Mouse (Mus musculus): Measurements from ENCODE around the gene Kcnf1. TPM values are rescaled to one million over a fixed set of nuclear protein-coding genes. Genes with fewer than 3 reads are reported as not detected.

The Kcnf1 gene
- 10 to 100 TPM; 35.5 to 42.1 TPM for total RNA-seq (2021)

DNA sequence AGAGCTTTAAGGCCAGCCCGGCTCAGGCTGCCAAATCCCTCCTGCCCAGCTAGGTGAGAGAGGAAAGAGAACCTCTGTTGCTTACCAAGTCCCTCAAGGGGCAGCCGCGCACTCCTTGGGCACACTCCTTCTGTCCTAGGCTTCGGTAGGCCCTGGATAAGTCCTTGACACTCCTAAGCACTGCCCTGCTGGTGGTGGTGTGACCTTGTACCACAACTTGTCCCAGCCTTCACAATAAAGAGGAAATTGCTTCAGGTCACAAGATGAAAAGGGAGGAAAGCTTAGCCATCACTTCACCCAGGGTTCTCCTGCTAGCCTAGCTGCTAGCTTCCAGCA is at the start of gene Kcnf1:
Gene Kcnf1, minus strand, starts transcription at position 132 of the 336 bp plus-strand sequence.
- DNase-seq (ENCODE audit: extremely low spot score in 1 of 2, low spot score in 1 of 2): no peak

DNA sequence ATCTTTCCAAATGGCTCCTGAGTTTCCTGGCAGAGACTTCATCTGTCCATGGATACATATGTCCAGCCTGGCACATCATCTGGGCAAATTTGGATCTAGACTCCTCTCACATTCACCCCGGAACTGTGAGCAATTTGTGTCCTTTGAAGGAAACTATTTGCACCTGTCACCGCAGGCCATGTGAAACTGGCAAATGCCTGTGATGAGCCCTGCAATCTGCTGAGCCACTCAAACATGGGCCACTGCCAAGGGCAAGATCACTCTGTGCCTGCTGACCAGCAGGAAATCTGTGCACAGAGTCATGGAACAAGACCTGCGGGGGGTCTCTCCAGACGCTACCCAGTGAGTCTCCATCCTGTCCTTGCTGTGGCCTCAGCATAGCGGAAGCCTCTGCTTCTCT is 48.3 kb upstream of the Kcnf1 start:
- DNase-seq (ENCODE audit: extremely low spot score in 1 of 2, low spot score in 1 of 2): no peak

DNA sequence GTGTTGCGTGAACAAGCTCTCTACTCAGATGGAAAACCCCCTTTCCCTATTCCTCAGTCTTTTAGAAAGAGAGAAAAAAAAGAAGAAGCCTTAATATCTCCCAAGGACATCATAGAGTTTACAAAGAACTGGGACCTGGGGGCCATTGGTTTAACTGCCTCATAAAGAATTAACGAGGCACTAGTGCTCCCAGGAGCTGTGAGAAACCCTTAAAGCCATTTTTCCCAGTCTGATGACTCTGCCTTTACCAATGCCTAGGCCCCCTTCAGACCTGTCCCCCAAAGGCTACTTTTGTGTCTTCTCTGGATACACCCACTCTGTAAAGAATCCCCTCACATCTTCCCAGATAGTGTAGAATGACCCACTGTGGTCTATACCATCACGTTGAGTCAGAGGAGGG is 46.4 kb upstream of the Kcnf1 start:
- DNase-seq (ENCODE audit: extremely low spot score in 1 of 2, low spot score in 1 of 2): no peak

DNA sequence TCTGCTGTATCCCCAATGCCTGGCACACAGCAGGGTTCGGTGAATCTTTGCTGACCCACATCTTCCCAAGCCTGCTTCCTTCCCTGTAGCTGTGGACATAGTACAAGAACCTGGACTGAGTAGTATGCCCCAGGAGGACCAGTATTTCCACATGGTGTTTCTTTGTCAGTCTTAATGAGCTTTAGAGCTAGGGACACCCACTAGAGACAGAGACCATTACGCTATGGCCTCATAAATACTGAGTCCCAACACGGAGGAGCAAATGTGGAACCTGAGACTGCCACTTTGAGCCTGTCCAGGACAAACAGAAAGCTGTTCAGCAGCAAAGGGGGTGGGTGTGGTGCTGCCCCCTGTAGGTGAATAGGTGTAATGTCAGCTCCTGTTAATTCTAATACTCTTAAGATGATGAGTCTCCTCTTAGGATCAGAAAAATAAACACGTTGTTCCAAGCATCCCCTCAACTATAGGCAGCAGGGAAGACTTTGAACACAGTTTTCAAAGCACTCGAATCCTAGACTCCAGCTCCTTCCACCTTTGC is 45.3 kb upstream of the Kcnf1 start:
- no peak for DNase-seq (ENCODE audit: extremely low spot score in 1 of 2, low spot score in 1 of 2)

DNA sequence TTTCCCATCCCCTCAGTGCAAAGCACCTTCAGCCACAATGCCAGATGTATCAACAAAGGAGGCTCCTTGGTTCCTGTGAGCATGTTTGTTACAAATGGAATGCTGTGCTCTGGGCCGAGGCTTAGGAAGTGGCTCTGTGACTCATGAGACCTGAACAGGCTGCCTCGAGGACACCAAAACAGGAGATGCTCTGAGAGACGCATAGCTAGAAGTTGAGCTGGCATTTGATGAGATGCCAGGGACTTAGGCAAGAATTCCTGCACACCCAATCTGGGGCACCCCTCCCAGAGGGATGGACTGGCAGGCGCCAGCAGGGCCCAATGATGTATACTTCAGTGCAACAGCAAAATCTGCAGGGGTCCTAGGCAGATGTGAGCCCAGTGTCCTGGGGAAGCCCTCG is 43.9 kb upstream of the Kcnf1 start:
- DNase-seq (ENCODE audit: extremely low spot score in 1 of 2, low spot score in 1 of 2): no peak

DNA sequence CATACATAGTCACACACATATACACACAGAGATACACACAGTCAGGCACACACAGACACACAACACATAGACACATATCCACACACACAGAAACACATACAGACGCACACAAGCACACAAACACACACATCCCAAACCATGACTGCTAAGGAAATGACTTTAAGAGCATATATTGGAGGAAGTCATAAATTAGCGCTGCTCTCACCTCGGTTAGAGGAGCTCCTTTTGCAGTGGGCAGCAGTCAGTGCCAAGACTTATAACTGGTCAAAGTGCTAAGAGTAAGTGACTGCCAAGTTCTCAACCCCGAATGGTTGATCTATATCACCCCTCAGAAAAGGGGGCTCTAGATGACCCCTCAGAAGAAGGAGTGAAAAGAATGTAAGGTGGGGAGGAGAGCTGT is 42.4 kb upstream of the Kcnf1 start:
- no peak for DNase-seq (ENCODE audit: extremely low spot score in 1 of 2, low spot score in 1 of 2)

DNA sequence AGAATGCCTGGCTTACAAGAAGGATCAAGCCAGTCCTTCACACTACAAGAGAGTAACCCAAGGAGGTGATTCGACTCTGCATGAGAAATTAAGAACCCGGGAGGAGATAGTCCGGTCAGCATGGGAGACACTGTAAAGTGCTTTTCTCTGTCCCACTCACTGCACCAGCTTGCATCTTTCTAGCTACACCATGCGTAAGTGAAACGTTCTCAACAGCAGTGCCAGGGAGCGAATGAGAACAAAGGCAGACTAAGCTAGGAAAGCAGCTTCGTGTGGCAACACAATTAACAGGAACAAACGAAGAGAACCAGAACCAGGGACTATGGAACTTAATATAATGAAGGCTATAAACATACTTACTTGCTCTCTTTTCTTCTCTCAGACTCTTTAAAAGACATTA is 41.7 kb upstream of the Kcnf1 start:
- DNase-seq (ENCODE audit: extremely low spot score in 1 of 2, low spot score in 1 of 2): no peak

DNA sequence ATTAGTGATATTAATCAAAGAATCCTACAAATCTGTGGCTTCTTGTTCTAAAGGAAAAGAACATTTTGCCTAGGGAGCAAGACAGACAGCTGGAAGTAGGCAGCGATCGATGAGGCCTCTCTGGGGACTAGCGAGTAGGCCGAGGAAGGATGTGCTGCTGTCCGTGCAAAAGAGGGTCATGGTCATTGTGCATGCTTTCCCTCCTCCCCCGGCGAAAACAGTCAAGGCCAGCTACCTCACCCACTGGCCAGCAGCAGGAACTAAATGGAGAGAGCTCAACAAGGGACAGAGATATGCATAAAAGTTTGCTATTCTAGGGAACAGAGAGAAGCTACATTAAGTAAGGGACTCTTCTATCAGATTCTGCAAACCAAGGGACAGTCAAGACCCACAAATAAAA is 39.1 kb upstream of the Kcnf1 start:
- DNase-seq (ENCODE audit: extremely low spot score in 1 of 2, low spot score in 1 of 2): no peak

DNA sequence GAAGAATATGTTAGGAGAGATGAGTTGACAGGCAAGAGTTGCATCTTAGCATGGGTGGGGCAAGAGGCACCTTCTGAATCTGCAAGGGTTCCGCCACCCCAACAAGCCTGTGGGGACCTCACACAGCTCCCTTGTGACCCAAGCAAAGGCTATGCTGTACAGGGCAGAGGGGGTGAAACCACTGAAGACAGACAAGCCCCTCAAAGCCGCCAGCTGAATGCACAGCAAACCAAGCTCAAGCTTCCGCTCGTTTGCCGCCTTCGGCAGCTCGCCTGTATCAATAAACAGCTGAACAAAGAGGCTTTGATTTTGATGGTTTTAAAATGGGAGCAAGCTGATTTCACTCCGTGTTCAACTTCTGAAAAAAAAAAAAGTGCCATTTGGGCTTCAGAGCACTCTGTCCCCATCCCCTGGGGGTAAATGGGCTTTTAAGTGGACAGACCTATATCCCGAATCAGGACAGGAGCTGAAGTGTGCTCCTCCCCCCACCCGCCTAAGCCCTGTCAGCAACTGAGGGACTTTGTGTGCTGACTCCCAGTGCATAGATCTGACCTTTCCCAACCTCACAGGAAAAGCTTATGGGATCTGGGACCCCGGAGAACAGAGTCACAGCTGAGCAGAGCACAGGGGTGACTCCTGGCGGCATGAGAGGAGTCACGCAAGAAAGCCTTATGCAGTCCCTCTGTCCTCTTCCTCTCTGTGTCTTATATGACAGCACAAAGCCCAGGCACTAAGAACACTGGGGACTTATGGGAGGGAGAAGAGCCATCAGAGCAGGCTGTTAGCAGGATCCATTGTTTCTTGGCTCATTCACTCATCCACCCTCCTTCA is 26.0 kb upstream of the Kcnf1 start:
- no peak for DNase-seq (ENCODE audit: extremely low spot score in 1 of 2, low spot score in 1 of 2)

DNA sequence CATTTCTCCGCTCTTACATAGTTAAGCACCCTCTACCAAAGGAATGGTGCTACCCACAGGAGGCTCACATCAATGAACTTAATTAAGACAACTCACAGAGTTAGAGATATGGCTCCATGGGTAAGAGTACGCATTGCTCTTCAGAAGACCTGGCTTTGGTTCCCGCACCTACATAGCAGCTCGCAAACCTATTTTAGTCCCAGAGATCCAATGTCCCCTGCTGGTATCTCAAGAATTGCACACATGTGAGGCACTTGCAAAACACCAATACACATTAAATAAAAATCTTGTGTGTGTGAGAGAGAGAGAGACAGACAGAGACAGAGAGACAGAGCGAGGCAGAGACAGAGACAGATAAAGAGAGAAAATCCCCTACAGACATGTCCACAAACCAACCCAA is 21.9 kb upstream of the Kcnf1 start:
- no peak for DNase-seq (ENCODE audit: extremely low spot score in 1 of 2, low spot score in 1 of 2)

DNA sequence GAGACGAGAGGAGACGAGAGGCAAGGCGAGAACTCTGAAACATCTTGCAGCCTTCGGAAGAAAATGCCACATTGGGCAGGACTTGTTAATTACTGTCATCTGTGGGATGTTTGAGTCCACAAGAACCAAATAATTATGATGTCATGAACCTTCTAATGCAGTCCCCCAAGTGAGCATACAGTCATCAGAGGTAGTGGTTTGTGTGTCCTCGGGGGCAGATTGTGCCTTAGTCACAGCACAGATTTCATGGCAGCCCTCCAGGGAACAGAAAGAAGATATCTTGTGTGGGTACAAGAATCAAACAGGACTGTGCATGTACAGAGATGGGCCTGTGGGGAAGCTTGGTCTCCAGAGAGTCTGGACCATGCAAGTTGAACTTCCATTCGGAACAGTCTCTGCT is 17.5 kb upstream of the Kcnf1 start:
- no peak for DNase-seq (ENCODE audit: extremely low spot score in 1 of 2, low spot score in 1 of 2)

DNA sequence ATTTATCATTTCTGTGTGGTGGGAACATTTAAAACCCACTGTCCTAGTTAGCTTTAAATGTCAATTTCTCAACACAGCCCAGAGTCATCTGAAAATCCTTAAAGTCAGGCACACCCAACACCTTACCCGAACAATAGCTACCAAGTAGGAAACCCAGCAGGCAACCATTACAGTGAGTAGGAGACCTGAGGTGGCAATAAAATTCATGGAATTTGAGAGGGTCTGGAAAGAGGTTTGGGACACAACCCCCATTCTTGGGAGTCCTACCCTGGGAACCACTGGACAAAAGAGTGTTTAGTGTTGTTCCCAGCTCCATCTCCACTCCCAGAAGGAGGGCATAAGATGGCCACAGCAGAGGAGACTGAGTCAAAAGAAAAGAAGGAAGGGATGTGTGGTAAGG is 16.6 kb upstream of the Kcnf1 start:
- no peak for DNase-seq (ENCODE audit: extremely low spot score in 1 of 2, low spot score in 1 of 2)

DNA sequence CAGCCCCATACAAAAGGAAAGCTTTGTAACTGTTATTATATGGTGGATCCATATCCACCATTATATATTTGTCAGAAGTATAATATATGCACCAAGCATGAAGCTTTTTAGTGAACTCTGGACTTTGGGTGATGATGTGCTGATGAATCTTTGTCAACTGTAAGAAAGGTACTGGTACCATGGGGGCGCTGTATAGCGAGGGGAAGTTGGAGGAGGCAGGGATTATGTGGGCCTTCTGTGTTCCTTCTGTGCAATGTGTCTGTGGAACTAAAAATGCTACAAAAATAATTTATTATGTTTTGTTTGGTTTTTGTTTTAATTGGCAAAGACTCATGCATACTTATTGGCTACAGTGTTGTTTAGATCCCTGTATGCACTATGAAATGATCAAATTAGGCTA is 16.2 kb upstream of the Kcnf1 start:
- DNase-seq (ENCODE audit: extremely low spot score in 1 of 2, low spot score in 1 of 2): no peak

DNA sequence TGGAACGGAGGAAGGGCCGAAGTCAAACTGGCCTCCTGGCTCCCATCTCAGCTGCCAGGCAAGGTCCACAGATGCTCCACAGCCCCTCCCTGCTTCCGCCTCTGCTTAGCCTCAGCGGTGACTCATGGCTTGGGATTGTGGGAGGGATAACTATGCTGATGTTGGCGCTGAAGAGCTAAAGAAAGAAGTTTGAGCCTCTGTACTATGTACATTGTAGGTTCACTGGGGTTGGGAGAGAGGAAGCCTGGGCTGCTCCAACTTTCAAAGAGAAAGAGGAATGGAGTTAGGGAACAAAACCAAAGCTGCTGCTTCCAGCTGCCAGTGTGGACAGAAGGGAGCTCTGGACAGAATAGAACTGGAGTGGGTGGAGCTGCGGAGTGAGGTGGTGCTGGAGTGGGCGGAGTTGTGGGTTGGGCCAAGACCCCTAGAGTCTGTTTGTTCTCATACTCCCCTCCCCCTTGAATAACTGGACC is 7.7 kb upstream of the Kcnf1 start:
- no peak for DNase-seq (ENCODE audit: extremely low spot score in 1 of 2, low spot score in 1 of 2)

DNA sequence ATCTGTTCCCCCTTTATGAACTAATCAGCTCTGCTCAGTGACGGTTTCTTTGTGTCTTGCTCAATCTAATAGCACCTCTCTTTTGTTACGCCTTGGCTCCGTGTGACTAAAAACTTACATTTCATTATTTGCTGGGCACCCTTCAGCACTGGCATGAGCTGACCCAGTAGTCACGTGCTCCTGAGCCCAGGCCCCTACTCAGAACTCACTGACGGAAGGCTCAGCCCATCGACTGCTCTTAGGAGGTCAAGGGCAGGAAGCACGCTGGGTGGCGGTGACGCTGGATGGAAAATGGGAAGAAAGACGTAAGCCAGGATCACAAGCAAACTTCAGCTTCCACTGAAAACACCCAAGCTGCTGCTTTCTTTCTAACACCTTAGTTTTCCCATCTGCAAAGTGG is 7.1 kb upstream of the Kcnf1 start:
- DNase-seq (ENCODE audit: extremely low spot score in 1 of 2, low spot score in 1 of 2): no peak

DNA sequence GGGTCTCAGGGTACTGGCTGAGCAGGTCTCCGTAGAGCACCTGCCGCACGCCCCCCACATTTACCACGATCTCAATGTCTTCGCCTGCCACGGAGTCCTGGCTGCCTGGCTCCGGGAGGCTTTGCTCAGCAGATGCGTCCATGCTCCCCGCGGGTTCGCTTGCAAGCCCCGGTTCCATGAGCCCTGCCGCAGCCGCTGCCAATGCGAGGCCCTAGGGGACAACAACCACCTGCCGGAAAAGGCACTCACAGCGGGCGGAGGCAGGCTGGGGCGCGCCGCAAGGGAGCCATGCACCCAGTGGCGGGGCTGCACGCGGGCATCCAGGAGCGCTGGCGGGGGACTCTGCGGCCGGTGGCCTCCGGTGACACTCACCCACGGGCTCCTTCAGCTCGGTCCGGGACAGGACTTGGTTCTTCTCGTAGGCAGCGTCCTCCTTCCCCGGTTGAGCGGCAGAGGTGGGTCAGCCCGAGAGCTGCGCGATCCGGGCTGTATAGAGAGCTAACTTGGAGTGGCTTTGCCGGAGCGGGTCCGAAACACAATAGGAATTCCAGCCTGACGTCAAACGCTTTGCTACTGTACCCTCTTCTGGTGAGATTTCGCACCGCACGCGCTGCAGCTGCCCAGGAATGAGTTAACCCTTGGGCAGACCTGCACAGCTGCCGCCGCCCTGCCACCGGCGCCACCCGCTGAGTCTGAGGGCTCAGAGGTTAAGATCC is 489 bp downstream of the Kcnf1 start:
- peak; percentile 60 to 62 for DNase-seq (ENCODE audit: extremely low spot score in 1 of 2, low spot score in 1 of 2)

DNA sequence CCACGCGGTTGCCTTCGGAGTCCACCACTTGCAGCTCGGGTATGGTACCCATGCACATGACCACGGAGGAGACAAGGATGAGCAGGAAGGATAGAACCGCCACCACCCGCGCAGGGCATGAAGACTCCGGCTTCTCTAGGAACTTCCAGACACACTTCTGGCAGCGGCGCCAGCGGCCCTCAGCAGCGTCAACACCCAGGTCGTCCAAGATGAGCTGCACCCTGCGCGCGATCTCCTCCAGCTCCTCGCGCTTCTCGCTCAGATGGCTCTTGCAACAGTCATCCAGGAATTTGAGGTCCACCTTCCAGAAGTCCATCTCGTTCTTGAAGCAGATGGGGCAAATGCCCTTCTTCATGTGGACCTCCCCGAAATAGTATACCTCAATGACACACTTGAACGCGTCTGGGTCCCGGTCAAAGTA is 1.1 kb downstream of the Kcnf1 start:
- no peak for DNase-seq (ENCODE audit: extremely low spot score in 1 of 2, low spot score in 1 of 2)

DNA sequence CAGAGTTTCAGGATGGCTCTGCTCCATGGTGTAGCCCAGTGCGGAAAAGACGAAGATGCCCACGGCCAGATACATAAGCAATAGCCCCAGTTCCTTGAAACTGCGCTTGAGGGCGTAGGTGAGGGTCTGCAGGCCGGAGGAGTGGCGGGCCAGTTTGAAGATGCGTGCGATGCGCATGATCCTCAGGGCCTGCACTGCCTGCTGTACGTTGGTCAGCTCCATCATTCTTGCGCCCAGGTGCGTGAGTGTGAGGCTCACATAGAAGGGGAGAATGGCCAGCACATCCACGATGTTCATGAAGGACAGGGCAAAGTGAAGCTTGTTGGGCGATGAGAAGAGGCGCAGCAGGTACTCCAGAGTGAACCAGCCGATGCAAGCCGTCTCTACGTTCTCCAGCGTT is 1.6 kb downstream of the Kcnf1 start:
- DNase-seq (ENCODE audit: extremely low spot score in 1 of 2, low spot score in 1 of 2): no peak

DNA sequence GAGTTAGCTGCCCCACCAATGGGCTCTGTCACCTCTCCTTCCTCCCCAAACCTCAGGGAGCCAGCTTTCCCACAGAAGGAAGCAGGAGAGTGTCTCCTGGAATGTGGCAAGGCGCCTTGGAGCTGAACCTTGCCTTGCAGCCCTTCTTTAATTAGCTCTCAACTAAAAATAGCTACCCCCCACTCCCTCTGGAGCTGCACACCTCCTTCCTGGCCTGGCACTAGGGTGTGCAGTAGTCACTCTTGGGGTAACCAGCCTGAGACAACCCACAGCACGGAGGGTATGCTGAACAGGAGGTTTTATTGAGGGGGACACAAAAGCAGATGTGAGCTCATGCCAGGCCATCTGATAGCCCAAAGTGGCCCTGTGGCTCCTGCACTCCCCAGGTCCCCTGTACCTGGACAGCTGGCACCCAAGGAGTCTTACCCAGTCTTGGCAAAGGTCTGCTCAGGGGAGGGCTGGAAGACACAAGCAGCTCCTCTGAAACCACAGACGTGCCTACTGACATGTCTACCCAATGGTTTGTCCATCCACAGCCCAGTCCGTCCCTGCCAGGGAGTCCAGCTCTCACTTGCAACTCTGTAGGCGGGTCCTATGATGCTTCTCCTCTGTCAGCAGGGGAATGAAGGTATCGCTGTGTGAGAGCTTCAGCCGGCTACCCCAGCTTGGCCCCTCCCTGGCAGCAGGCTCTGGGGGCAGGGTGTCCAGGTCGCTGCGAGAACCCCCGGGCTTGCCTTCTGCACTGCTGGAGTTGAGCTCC is 2.4 kb downstream of the Kcnf1 start:
- no peak for DNase-seq (ENCODE audit: extremely low spot score in 1 of 2, low spot score in 1 of 2)

DNA sequence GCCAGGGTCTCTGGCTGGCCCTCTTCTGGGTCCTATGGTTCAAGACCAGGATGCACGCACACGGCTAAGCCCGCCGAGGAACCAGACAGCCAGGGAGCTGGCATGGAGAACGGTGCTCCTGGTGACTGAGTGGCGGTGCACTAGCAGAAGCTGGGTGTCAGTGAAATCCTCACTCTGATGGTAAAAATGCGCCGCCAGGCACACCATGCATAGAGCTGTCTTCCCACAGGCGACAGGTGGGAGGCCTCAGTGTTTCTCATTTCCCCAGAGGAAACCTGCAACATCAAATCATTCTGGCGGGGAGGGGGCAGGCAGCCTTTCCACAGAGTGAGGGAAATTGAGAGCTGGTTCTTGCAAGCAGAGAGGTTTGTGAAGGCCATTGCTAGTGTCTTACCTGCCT is 6.3 kb downstream of the Kcnf1 start:
- DNase-seq (ENCODE audit: extremely low spot score in 1 of 2, low spot score in 1 of 2): no peak

DNA sequence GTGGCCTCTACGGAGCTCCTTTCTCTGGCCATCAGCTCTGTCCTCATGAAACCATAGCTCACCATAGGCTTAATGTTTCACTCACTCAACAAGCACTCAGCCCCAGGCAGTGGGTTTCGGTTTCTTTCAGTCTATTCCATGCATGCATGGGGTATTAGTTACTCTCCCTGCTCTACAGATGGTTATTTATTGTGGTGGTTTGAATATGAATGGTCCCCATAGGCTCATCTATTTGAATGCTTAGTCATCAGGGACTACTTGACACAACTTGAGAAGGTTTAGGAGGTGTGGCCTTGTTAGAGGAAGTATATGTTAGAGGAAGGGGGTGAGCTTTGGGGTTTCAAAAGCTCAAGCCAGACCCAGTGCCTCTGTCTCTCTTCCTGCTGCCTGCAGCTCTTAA is 10.6 kb downstream of the Kcnf1 start:
- DNase-seq (ENCODE audit: extremely low spot score in 1 of 2, low spot score in 1 of 2): no peak

Data from layer of hippocampus, postnatal 25 days (tissue).